Mouse (Mus musculus) thymus, adult 18-20 months (tissue): ENCODE measurements around the gene Kcnk13.
A peak's percentile ranks its signal among the peaks of the same experiment; 100 is the strongest.

Experiments
- DNase-seq, 2 experiments: peaks; one replicate each; pipeline ENCODE4 v3.0.0; 2022; ENCODE audit warnings: mixed read lengths in 2 of 2

Kcnk13 gene

DNA sequence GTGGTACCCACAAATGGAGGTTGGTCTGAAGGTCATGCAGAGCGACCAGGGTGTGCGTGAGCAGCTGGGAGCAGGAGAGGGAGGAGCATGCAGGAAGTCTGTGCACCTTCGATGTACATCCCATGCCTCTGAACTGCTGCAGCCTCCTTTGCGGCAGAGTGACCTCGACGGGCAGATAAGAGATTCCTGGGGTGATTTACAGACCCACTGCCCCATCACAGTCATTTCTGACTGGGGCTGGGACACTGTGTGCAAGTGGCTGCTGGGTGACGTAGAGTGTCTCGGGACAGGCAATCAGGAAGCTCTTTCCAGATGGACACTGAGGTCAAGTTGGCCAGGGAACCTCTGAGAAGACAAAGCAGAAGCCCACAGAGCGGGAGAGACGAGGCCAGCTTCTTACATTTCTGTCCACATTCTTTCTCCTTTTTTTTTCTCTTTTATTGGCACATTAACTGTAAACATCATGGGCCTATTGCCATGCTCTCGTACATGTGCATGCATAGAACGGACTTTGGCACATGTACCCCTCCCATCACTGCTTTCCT is 59.6 kb downstream of the Kcnk13 start:
- no peak for DNase-seq

DNA sequence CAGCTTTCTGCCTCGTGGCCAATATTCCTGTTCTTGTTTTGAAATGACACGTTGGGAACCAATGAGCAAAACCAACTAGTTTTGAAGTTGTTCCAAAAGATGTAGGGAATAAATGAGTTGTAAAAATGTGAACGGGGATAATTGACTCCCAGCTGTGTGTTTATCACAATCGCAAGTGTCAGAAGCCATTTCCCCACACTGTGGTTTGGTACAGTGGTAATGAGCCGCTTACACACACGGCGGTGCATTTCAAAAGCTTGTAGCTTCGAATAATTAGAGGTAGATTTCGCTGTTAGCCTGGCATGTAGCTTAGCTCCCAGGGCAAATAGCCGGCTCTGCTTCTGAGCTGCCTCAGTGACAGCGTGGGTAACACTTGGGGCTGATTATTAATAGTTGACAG is 61.4 kb downstream of the Kcnk13 start:
- no peak for DNase-seq

DNA sequence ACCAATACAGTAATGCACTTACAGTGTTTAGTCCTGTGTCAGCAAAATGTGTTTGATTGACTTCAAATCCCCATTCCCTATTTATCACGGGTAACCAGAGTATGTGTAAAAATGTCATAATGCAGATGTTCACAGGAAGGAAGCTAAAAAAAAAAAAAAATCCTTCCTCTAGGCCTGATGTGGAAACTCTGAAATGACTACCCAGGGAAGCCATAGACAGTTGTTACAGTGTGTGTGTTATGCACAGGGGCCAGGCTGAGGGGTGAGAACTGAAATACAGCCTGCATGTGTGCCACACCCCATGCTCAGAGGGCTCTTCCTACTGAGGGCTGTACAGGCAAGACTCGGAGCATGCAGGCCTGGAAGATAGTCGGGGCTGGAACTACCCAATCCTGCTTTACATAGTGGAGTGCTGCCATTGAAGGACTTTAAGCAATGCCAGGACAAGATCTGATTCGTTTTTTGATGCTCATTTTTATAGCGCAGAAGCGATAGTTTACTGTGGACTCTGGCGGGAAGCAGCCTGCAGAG is 62.5 kb downstream of the Kcnk13 start:
- DNase-seq: no peak

DNA sequence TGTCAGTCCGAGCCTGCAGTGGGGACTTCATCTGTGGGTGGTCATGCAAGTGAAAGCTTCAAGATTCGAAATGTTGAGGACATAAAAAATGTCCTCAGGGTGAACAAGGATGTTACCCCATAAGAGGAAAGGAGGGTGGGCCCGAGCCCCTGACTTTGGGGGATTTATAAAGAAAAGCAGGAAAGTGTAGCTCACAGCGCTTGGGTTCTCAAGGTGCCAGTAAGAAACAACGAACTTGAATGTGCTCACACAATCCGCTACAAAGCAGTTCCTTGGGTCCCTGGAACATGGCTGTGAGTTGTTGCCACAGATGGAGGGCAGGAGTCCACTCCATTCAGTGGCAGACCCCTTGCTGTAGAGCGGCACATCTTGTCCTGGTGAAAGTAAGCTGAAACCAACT is 63.0 kb downstream of the Kcnk13 start:
- no peak for DNase-seq

DNA sequence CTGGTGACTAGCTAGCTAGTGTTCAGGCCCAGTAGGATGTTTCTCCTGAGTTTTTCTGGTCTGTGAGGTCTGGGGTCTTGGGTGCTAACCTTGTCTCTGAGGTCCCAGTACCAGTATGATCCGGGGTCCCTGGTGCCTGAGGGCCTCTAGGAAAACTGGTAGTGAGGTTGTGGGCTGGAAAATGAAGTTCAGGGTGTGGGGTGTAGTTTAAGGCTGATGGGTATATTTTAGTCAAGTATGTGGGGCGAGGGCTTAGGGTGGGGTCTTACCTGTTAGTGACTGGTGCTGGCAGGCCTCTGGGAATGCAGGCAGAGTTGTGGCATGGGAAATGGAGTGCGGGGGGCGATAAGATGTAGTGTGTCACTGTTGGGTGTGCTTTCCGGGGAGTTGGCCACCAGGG is 67.4 kb downstream of the Kcnk13 start:
- no peak for DNase-seq

DNA sequence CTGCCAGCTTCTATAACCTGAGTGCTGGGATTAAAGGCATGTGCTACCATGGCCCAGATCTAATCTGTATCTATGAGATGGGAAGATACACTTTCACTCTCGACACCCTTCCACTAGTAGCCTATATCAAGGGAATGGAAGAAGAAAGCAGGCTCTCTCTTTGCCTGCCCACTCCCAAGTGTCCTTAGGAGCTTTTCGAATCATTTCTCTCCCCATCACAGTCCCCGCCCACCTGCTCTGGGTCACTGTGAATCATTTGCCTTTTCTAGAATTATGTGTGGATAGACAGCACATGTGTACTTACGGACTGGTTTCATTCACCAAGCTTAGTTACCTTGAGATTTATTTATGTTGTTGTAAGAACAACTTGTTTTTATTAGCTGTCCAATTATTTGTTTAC is 68.2 kb downstream of the Kcnk13 start:
- no peak for DNase-seq

DNA sequence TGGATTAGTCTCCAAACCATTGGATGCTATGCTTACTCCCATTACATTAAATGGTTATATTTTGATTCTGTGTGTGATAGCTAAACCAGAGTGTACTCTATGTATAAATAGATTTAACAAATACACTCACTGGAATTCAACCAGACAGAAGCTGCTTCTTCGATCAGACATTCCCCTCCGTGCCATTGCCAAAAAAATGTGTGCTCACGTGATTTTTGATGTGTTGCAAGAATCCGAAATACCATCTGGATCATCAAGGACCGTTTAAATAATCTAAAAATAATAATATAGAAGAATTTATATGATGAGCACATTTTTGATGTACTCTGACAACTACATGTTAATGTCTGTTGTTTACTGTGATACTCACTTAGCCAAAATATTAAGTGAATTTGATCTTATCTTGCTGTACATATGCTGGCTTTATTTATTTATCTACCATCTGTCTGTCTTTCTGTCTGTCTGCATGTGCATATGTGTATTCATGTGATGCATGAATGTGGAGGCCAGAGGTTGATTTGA is 74.5 kb downstream of the Kcnk13 start:
- no peak for DNase-seq

DNA sequence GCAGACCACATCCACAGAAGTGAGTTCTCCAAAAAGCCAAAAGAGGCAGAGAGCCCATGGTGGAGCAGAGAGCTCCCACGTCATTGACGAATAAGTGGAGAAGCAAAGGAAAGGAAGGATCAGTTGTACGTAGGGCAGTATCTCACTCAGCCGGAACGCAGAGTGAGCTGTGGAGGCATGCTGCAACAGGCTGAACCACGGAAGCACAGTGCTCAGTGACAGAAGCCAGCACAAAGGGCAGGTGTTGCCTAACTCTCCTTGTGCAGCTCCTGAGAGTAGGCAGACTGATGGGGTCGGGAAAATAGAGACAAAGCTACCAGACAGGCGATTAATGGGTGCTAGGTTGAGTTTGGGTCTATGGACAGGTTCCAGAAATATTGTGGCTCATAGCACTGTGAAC is 77.8 kb downstream of the Kcnk13 start:
- DNase-seq: no peak

DNA sequence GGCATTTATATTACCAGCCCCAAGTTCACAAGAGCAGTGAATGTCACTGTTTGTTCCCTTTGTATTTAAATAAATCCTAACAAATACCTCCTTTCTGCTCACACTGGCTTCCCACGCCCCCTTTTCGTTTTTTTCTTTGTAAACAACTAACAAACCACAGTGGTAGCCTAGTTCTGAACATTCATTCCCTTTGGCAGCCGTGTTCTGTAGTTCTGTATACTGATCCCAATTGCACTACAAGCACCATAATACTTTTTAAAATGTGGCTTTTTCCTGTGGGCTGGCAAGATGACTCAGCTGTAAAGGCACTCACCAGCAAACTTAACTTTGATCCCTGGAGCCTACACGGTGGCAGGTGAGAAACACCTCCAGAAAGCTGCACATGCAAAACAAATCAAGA is 80.4 kb downstream of the Kcnk13 start:
- no peak for DNase-seq

DNA sequence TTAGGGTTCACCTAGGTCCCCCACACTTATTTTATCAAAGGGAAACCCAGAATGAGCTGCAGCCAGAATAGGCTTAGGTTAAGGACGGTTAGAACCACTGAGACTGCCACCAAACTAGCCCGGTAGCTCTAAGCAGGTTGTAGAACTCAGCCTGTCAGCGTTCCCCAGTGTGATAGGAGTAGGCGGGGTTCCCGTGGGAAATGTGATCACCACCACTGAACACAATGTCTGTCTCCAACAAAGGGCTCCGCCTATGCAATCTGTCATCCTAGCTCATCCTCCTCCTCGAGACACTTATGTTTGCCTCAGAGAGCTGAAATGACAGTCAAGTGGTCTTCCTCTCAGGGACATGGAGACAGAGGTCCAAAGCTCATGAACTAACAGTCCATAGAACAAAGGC is 86.3 kb downstream of the Kcnk13 start:
- DNase-seq: no peak

DNA sequence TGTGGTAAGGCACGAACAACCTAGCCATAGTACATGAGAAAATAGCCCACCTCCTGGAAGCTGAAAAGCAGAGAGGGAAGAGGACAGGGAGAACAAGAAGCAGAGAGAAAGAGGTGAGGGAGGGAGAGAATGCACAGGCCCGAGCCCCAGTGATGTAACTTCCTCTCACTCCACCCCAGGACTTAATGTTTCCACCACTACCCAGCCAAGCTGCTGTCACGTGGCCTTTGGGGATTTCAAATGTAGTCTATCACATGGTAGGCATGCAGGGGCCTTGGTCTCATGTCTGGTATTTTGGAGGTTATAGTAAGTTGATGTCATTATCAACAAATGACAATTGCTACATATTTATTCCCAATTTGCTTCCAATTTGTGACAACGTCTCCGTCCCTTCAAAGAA is 89.3 kb downstream of the Kcnk13 start:
- no peak for DNase-seq

DNA sequence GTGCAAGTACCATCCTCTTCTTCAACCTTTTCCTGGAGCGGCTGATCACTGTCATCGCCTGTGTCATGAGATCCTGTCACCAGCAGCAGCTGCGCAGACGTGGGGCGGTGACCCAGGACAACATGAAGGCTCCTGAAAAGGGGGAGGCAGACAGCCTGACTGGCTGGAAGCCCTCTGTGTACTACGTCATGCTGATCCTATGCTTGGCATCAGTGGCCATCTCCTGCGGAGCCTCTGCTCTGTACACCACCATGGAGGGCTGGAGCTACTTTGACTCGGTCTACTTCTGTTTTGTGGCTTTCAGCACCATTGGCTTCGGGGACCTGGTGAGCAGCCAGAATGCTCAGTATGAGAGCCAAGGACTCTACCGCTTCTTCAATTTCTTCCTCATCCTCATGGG is 96.8 kb downstream of the Kcnk13 start:
- DNase-seq: no peak

DNA sequence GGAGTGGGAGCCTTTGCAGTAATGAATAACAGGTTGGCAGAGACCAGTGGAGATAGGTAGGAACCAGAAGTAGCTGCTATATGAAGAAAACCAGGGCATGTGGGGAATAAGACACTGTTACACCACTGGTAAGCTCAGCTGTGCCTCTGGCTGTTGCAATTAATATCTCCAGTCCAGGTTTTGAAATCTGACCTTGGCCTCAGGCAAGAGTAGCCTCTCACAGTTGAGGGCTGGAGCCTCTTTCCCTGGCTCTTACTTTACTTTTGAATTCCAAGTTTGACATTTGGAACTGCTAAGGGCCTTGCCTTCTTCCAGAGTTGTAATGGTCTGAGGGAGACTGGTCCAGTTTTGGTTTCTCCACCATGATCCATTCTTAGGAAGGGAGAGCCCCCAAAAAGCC is 97.5 kb downstream of the Kcnk13 start:
- DNase-seq: no peak

DNA sequence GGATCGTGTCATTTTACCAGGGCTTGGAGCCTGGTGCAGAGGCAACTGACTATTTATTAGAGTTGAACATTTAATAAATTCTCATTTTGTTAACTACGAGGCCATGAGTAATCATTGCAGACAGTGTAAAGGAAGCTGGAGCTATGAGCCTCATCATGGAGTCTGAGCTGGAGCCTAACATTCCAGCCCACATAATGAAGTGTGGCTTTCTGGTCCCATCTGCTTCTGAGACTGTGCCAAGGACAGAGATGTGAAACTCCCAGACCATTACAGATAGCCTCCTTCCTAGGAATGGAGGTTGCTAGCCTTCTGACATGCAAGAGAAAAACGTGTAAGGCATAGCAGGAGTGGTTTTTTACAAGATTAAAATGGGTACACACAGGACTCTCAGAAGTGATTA is 98.3 kb downstream of the Kcnk13 start:
- no peak for DNase-seq

DNA sequence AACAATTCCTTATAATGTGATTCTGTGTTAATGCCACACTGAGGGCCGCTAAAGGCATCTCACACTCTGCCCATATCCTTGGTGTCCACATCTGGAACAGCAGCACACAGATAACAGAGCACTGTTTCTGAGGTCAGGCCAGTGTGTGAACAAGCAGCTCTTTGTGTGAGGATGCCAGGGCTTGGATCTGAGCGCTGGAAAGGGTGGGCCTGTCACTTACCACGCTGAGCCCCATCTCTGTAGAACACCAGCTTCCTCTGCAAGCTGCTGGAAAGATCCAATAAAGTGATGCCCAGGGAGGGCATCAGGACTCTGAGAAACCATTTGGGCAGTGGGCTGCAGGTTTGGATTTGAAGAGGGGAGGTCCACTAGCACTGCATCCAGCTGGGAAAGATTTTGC is 100.8 kb downstream of the Kcnk13 start:
- no peak for DNase-seq

DNA sequence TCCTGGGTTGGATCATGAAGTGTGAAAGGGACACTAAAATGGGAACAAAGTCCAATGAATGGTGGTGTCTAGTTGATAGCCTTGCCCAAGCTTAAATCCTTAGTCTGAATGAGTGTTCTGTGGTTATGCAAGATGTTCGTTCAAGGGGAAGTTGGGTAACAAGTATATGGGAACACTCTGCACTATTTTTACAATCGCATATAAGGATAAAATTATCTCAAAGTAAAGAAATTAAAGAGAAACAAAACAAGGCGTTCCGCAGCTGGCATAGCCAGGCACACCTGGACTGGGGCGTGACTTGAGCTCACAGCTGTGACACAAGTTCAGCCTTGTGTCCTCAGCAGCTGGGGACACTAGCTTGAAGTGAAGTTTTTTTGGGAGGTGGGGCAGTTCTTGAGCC is 103.2 kb downstream of the Kcnk13 start:
- DNase-seq: peak; percentile 8 to 37

DNA sequence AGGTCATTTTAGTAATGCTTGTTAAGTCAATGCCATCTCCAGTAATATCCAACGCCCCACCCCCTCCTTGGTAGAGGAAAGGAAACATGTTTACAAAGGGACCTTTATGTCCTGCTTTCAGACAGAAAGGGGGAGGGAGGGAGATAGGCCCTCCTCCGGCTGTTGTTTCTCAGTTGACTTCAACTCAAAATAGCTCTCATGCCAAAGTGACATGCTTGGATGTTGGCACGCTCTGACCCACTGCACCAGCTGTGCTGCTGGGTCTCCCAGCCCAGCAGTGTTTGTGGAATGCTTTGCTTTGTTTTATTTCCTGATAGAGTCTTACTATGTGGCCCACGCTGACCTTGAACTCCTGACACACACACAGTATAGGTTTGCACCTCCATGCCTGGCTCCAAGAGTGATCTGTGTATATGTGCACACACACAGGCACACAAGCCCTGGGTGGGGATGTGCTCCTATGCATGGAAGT is 108.9 kb downstream of the Kcnk13 start:
- DNase-seq: no peak

DNA sequence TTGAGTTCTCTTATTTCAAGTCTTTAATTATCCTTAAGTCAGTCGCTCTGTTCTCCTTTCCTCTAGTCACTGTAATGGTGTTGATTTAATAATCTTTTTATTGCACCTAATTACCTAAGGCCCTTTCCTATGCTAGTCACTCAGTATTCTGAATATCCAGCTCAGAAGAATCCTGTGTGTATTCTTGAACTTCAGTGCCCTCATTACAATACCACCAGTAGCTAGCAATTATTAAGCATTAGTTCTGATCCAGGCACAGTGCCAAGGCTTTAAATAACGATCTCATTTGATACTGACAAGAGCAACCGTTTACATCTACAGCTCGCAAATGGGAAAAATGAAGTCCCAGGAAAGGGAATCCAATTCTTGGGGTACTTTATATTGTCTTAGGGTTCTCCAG is 111.4 kb downstream of the Kcnk13 start:
- DNase-seq: no peak

DNA sequence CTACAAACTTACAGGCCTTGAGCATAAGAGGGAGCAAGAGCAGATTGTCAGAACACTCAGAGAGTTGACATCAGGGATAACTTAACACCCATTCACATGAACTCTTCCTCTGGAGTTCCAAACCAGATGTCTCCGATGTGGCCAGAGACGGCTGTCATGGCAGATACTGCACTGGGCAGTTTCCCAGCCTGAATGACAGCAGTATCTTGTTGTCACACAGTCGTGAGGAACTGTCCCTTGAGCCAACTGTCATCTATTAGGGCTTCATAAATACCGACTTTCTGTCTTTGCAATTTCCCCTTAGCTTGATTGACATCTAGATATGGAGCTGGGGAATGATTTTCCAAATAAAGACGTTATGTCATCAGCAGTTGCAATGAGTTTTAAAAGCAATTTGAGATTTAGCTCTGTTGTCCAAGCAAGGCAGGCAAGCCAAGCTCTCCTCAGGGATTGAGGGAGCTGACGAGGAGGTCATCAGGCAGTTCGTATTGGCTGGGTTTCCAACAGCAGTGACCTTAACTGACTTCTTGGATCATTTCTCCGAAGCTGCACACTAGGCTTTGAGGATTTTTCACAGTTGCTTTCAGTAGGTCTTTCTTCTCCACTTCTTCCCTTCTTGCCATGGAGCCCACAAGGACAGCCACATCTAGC is 115.5 kb downstream of the Kcnk13 start:
- DNase-seq: no peak

DNA sequence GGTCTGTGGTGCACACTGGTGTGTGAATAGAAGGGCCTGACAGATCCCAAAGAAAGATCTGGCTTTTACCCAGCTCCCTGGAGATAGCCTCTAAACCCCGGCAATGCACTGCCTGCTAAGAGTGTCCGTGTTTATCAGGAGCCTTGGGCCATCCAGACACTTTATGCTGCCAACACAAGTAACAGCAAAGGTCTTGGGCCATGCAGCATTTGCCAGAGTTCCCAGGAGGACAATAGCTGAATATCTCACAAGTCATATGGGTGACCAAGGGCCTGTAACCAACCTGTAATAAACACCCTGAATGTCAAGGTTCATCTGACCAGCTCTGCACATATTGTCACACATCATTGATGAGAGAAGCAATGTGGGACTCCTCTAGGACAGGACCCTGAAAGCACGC is 123.7 kb downstream of the Kcnk13 start:
- DNase-seq: no peak

DNA sequence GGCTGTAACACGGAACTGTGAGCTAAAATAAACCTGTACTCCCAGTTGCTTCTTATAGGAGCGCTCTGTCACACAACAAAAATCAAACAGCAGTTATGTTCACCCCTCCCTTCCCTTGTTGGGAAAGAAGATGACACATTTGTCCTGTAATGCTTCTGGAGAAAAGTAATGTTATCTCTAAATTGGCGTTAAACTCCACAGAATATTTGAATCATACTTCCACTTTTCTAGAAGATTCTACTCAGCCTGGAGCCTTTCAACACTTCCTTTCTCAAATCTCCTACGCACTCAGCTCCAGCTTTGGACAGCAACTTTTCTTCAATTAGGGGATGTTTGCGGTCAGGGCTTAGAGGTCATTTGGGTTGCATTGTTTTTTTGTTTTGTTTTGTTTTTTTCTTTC is 125.0 kb downstream of the Kcnk13 start:
- DNase-seq: no peak

DNA sequence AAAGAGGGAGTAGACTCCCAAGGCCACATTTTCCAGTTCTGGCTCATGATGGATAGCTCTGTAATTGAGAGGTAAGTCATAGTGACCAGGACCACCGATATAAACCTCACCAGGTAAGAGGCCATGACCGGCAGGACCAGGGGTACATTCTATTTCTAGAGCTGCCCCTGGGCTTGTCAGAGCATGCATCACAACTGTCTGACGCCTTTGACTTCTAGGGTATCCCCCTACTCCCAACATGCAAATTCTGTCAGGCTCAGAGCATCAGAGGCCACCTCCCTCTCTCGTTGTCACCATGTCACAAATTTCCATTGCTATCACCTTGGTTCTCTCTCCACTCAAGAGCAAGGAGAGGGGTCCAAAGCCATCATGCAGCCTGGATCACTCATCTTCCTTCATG is 126.5 kb downstream of the Kcnk13 start:
- no peak for DNase-seq

DNA sequence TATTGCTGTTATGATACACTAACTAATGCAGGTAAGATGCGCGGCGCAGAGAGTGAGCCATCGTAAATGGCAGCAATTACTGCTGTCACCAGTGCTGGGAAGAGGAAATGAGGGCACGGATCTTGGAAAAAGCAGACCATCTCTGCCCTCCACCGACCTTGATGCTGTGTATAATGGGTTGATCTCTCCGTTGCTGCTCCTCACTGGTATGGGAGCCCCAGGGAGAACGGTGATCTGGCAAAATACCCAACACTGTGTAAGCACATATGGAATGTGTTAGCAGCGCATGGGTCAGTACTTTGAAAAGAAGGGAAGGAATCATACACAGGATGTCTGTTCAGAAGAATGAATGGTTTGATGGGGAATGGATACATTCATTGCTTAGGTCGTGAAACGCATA is 128.7 kb downstream of the Kcnk13 start:
- DNase-seq: no peak

DNA sequence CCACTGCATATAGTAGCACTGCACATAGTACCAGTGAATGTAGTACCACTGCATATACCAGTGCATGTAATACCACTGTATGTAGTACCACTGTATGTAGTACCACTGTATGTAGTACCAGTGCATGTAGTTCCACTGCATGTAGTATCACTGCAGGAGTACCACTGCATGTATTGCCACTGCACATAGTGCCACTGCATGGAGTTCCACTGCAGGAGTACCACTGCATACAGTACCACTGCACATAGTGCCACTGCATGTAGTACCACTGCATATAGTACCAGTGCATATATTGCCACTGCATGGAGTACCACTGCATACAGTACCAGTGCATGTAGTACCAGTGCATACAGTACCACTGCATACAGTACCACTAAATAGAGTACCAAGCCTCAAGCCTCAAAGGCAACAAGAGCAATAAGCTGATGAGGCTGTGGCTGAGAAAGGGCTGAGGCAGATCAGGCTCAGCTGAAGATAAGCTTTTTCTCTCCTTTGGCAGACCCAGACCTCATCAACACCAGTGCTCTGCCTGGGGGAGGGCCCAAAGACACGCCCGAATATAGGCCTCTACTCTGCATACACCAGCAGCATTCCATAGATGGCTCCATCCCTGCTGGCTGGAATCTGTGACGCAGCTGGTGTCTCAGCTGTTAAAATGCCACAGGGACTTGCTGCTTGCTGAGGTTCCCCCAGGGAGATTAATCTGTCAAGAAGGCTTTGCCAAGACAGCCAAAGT is 135.8 kb downstream of the Kcnk13 start:
- DNase-seq: no peak
